Mouse (Mus musculus) thymus, adult 2 months (tissue): ENCODE measurements around the gene Tlcd1.

Experiments
- CTCF ChIP-seq: fragments of 200-500 bp; IDR thresholded peaks from 2 replicates; pipeline ENCODE4 v1.5.1; 2012; ENCODE audit warnings: mild to moderate bottlenecking, control low read depth, low read length, moderate library complexity, borderline replicate concordance; ENCODE audit not compliant: control insufficient read depth, poor library complexity, insufficient read depth; ENCODE audit errors: extremely low read depth
- POLR2A ChIP-seq: fragments of 200-500 bp; IDR thresholded peaks from 2 replicates; pipeline ENCODE4 v1.6.1; 2012; ENCODE audit warnings: mild to moderate bottlenecking, low read length, control low read depth, moderate library complexity; ENCODE audit not compliant: control insufficient read depth, poor library complexity, insufficient read depth; ENCODE audit errors: extremely low read depth

- peak; percentile 57; the same call in 1 of the 2 replicates for TF ChIP-seq CTCF
- no peak for TF ChIP-seq POLR2A
Measured at GRCm38 (mm10) chr11:78159096-78159495, 17.4 kb upstream of the Tlcd1 start.
